Mouse (Mus musculus): Measurements from ENCODE around the gene Acr. TPM values are rescaled to one million over a fixed set of nuclear protein-coding genes. Genes with fewer than 3 reads are reported as not detected.
A peak's percentile ranks its signal among the peaks of the same experiment; 100 is the strongest.

Gene Acr
- total RNA-seq, 2 experiments from 2014 or later, result 0.54 TPM

DNA sequence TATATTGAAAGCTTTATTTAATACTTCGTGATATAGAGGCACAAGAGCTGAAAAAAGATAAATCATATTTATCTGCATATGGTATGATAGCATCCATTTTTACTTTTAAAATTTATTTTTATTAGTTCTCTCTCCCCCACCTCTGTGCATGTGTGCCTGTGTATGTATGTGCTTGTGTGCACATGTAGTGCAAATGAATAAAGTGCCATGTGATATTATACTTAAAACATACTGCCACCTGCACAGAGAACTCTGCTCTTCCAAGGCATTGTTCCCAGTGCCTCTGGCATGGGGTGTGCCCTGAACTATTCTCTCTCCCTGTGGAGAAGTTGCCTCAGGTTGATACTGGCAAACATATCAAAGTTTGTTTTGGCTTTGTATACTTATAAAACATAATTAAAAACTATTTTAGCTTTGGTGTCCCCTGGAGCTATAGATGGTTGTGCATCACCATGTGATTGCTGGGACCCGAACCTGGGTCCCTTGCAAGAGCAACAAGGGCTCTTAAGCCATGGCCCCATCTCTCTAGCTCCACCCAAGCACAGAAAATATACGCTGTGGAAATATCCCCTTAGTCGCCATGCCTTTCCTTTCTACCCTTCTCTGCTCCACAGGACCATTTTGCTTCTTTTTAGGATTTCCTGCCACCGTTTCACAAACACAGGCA is 55.0 kb downstream of the Acr start:
- no peak for DNase-seq

DNA sequence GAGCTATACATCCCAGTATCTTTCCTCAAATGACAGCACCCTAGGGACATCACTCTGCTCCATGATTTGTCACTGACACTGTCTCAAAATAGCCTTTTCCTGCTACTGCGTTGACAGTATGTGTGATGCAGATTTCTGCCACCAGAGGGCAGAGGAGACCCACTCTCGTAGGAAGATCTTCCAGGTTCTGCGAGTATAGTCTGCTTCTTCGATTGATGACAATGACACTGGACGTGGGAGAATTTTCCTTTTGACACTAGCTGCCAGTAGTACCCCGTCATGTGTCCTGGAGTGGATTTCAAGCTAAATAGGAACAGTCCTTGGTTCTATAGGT is 55.5 kb downstream of the Acr start:
- DNase-seq, result peak; percentile 78

Other genes starting within 250 kb of the Acr start
- gene Adm2, start 245.6 kb upstream of the Acr start, total RNA-seq (2021), result not detected
- not detected for gene Miox, start 233.9 kb upstream of the Acr start, total RNA-seq (2021)
- 10 to 100 TPM; 22.4 to 25.5 TPM for gene Lmf2, start 212.7 kb upstream of the Acr start, total RNA-seq (2021)
- gene Ncaph2, start 212.6 kb upstream of the Acr start, total RNA-seq (2021), result 10 to 100 TPM; 50.5 to 55.8 TPM
- 10 to 100 TPM; 14.2 to 14.6 TPM for gene Sco2, start 194.5 kb upstream of the Acr start, total RNA-seq (2021)
- under 1 TPM; 0.38 to 0.50 TPM for gene Tymp, start 191.3 kb upstream of the Acr start, total RNA-seq (2021)
- 1 to 10 TPM in 1 of 2 experiments, under 1 TPM in 1; 0.68 to 1.6 TPM for gene Odf3b, start 189.0 kb upstream of the Acr start, total RNA-seq (2021)
- gene Klhdc7b, start 183.4 kb upstream of the Acr start, total RNA-seq (2021), result not detected
- gene Syce3, start 157.8 kb upstream of the Acr start, total RNA-seq (2021), result not detected
- 100 to 1,000 TPM; 204 to 222 TPM for gene Cpt1b, start 142.5 kb upstream of the Acr start, total RNA-seq (2021)
- gene C730034F03Rik, start 138.7 kb upstream of the Acr start, total RNA-seq (2021), result under 1 TPM; 0.38 to 0.88 TPM
- gene Gm44502, start 138.6 kb upstream of the Acr start, total RNA-seq (2021), result under 1 TPM; 0.66 to 0.81 TPM
- gene Chkb, start 138.4 kb upstream of the Acr start, total RNA-seq (2021), result 10 to 100 TPM; 21.4 to 40.0 TPM
- gene Mapk8ip2, start 114.4 kb upstream of the Acr start, total RNA-seq (2021), result under 1 TPM; 0.23 to 0.26 TPM
- gene Arsa, start 90.9 kb upstream of the Acr start, total RNA-seq (2021), result 10 to 100 TPM in 1 of 2 experiments, 1 to 10 TPM in 1; 6.5 to 11.0 TPM
- gene Shank3, start 68.7 kb upstream of the Acr start, total RNA-seq (2021), result 10 to 100 TPM; 24.8 to 36.1 TPM
- gene Rabl2, start 23.6 kb downstream of the Acr start, total RNA-seq (2021), result 1 to 10 TPM; 3.8 to 6.2 TPM

All from gastrocnemius, postnatal 10 days (tissue).